Mouse (Mus musculus) retina, embryonic 14.5 days (tissue): ENCODE data around the gene Gm10354.
A peak's percentile ranks its signal among the peaks of the same experiment; 100 is the strongest.
"Not testable (repeated sequence)": the region's sequence is repeated elsewhere in the genome, so short reads cannot be mapped to it uniquely, and the experiment has no call there.

ENCODE experiments used
- DNase-seq: peaks from one replicate; pipeline ENCODE4 v3.0.0-alpha.2; 2015; ENCODE audit warnings: low spot score

Gene Gm10354

DNA sequence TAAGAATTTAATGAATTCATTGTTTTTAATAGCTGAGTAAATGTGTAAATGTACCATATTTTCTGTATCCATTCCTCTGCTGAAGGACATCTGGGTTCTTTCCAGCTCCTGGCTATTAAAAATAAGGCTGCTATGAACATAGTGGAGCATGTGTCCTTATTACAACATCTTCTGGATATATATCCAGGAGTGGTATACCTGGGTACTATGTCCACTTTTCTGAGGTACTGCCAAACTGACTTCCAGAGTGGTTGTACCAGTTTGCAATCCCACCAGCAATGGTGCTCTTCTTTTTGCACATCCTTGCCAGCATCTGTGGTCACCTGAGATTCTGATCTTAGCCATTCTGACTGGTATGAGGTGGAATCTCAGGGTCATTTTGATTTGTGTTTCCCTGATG, 25.1 kb downstream of the Gm10354 start:
- not testable (repeated sequence) for DNase-seq

DNA sequence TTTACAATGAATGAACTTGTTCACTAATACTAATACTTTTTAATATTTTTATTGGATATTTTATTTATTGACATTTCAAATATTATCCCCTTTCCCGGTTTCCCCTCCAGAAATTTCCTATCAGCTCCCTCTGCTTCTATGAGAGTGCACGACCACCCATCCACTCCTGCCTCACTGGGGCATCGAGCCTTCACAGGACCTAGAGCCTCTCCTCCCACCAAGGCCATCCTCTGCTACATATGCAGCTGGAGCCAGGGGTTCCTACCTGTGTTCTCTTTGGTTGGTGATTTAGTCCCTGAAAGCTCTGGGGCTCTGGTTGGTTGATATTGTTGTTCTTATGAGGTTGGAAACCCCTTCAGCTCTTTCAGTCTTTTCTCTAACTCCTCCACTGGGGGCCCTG, 26.0 kb downstream of the Gm10354 start:
- not testable (repeated sequence) for DNase-seq

DNA sequence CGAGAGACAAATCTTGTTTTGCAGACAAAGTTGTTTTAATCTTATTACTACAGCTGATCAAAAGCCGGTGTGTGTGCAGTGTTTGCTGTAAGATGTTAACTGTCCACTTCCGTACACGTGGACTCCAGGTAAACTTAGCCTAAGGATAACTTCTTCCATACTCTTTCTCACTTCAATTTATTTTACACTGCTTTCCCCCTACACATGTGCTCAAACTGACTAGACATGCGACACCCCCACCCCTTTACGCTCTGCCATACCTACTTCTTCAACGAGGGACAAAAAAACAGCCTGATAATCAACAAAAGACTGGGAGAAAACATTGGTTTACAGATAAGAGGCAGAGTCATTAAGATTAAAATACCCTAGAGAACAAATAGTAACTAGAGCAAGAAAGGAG, 26.9 kb downstream of the Gm10354 start:
- not testable (repeated sequence) for DNase-seq

DNA sequence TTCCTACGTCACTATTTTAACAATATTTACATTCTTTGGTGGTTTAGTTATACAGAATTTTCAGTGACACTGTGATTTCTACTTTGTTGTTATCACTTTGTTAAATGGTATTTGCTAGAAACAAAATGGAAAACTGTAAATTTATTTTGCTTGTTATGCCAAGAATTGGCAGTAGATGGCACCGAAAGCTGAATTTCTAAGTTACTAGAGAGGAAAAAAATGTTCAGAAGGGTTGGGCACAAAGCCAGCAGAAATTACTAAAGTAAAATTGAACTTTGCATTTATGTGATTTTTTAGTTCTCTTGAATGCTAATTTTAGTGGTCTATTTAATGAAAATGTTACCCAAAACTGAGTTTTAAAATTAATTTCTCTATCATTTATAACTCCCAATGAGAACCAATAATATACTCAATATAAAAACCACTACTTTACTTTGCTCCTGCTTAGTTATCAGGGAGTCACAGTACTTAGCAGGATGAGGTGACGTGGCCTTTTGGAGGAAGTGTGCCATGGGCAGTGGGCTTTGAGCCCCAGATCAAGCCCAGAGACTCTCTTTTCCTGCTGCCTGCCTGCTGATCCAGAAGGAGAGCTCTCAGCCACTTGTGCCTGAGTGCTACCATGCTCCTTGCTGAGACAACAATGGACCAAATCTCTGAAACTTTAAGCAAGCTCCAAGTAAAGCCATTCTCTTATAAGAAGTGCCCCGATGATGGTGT, 31.1 kb downstream of the Gm10354 start:
- peak; percentile 2 for DNase-seq

GRCm38 (mm10) chr5:14945524-14945923, 33.2 kb downstream of the Gm10354 start:
- not testable (repeated sequence) for DNase-seq

GRCm38 (mm10) chr5:14941043-14941442, 37.7 kb downstream of the Gm10354 start:
- DNase-seq = not testable (repeated sequence)

DNA sequence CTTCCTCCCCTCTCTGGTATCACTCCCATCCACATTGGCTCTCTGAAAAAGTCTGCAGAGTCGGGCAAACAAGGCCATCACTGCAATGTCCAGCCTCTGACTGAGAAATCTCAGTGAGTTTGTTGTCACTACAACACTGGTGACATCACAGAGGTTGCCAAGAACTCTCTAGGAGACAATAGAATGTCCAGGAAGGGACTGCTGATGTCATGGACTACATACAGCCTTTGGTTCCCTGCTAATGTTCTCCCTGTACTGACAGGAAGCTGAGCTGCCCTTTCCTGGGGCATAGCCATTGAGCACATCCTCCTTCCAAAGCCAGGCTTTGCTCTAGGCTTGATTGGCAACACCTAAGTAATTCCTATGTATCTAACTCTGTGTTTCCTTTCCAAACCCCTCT, 40.4 kb downstream of the Gm10354 start, which contains the start of gene Speer4e:
Speer4e (minus strand) TSS at position 101 of the 400 bp plus-strand sequence.
- DNase-seq = not testable (repeated sequence)

DNA sequence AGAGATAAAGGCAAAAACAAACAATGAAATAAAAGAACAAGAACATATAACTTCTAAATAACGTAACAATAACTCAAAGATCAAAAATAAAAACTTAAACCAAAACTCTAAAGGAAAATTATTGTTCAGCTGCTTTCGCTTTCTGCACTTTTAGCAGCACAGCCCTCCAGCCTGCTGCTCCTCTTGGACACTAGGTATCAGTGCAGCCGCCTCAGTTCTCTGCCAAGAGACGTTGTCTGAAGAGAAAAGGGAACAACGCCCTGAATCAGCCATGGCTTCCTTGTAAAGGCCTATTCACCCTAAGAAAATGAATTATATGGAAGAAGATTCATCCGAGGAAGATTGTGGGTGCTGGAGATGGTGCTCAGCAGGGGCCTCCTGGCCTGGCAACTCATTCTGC, 45.0 kb downstream of the Gm10354 start:
- DNase-seq = not testable (repeated sequence)

DNA sequence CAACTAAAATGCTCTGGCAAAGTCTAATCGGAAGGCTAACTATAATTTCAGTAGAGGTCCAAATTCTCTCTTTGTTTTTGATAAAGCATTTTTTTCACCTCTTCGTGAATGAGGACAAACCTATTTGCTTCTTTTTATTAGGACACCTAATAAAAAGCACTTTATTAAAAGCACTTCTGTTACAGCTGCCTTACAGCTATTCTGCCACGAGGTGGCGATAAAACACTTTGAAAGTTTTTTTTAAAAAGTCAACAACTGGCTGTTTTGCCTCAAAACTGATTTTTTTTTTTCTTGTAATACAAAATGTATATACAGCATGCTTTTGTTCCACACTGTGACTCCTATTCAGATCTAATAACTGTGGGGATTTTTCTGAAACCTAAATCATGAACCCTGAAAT, 51.7 kb downstream of the Gm10354 start:
- DNase-seq = peak; percentile 22
